In genomic region chr4:134879410-134879981, GRCm38 (mm10) we compare ENCODE assay signal across 8 mouse cellular contexts. TPM values are rescaled to one million over a fixed set of nuclear protein-coding genes. Genes with fewer than 3 reads are reported as not detected.
DNase-seq lines count a peak whose midpoint lies in the region; ATAC-seq lines count a peak whose summit lies in the region.

No protein-coding gene starts in this region.

- no peaks in the 10 kb centered on the region for H3K4me1 ChIP-seq in embryonic facial prominence, embryonic 14.5 days (ENCODE audit: control insufficient read depth, insufficient read depth, low read length)
- H3K4me1 ChIP-seq in heart, embryonic 10.5 days = peaks cover 19% of the 10 kb centered on the region
- H3K4me1 ChIP-seq in kidney, embryonic 14.5 days (ENCODE audit: control insufficient read depth, insufficient read depth, low read length) = peaks cover 8% of the 10 kb centered on the region; the same call in 1 of the 2 replicates
- peaks cover 5% of the 10 kb centered on the region for H3K4me1 ChIP-seq in liver, embryonic 11.5 days (replicated peaks; ENCODE audit: control insufficient read depth, insufficient read depth, low read length)

- 5% methylated on average over 17 of the region's 17 CpGs for WGBS in embryonic facial prominence, embryonic 14.5 days
- 3% methylated on average over 17 of the region's 17 CpGs for WGBS in heart, embryonic 10.5 days
- 4% methylated on average over 17 of the region's 17 CpGs for WGBS in kidney, embryonic 14.5 days
- 10% methylated on average over 17 of the region's 17 CpGs for WGBS in liver, embryonic 11.5 days

- no peaks in the 10 kb centered on the region for H3K9me3 ChIP-seq in embryonic facial prominence, embryonic 14.5 days (ENCODE audit: control insufficient read depth, low read length)
- no peaks in the 10 kb centered on the region for H3K9me3 ChIP-seq in heart, embryonic 10.5 days
- no peaks in the 10 kb centered on the region for H3K9me3 ChIP-seq in kidney, embryonic 14.5 days (ENCODE audit: control insufficient read depth, low read length)
- no peaks in the 10 kb centered on the region for H3K9me3 ChIP-seq in liver, embryonic 11.5 days (ENCODE audit: control insufficient read depth, low read length)

- H3K27ac ChIP-seq in embryonic facial prominence, embryonic 14.5 days (replicated peaks; ENCODE audit: low read depth, low read length) = no peak overlapping the region
- H3K27ac ChIP-seq in heart, embryonic 10.5 days = peak overlapping the region; percentile 37; the same call in 1 of the 2 replicates
- no peak overlapping the region for H3K27ac ChIP-seq in kidney, embryonic 14.5 days (ENCODE audit: low read depth, low read length)
- H3K27ac ChIP-seq in liver, embryonic 11.5 days (ENCODE audit: low read depth, low read length) = no peak overlapping the region

- H3K4me2 ChIP-seq in embryonic facial prominence, embryonic 14.5 days (ENCODE audit: low read depth, low read length) = peak overlapping the region; percentile 70
- H3K4me2 ChIP-seq in kidney, embryonic 14.5 days (replicated peaks; ENCODE audit: low read depth, low read length) = peak overlapping the region; percentile 64
- peak overlapping the region; percentile 71 for H3K4me2 ChIP-seq in liver, embryonic 11.5 days

- no peaks in the 10 kb centered on the region for H3K27me3 ChIP-seq in embryonic facial prominence, embryonic 14.5 days (replicated peaks; ENCODE audit: control insufficient read depth, insufficient read depth, low read length)
- no peaks in the 10 kb centered on the region for H3K27me3 ChIP-seq in heart, embryonic 10.5 days (ENCODE audit: insufficient read depth, poor library complexity, severe bottlenecking)
- H3K27me3 ChIP-seq in kidney, embryonic 14.5 days (ENCODE audit: control insufficient read depth, insufficient read depth, low read length) = no peaks in the 10 kb centered on the region
- no peaks in the 10 kb centered on the region for H3K27me3 ChIP-seq in liver, embryonic 11.5 days (replicated peaks; ENCODE audit: control insufficient read depth, insufficient read depth, low read length)
- no peaks in the 10 kb centered on the region for H3K27me3 ChIP-seq in splenic B cell, adult 2 months (ENCODE audit: control insufficient read depth, insufficient read depth, low read length, poor library complexity, severe bottlenecking)

- peak overlapping the region; percentile 49 for H3K9ac ChIP-seq in embryonic facial prominence, embryonic 14.5 days (ENCODE audit: low read depth, low read length)
- peak overlapping the region; percentile 28; the same call in 1 of the 2 replicates for H3K9ac ChIP-seq in kidney, embryonic 14.5 days (ENCODE audit: low read depth, low read length)
- peak overlapping the region; percentile 20; the same call in 1 of the 2 replicates for H3K9ac ChIP-seq in liver, embryonic 11.5 days (ENCODE audit: low read depth, low read length)

- no peaks in the 10 kb centered on the region for H3K36me3 ChIP-seq in embryonic facial prominence, embryonic 14.5 days (ENCODE audit: control insufficient read depth, insufficient read depth, low read length)
- no peaks in the 10 kb centered on the region for H3K36me3 ChIP-seq in heart, embryonic 10.5 days
- H3K36me3 ChIP-seq in kidney, embryonic 14.5 days (ENCODE audit: control insufficient read depth, insufficient read depth, low read length) = no peaks in the 10 kb centered on the region
- H3K36me3 ChIP-seq in liver, embryonic 11.5 days (ENCODE audit: control insufficient read depth, insufficient read depth, low read length) = peaks cover 3% of the 10 kb centered on the region; the same call in 1 of the 2 replicates
- no peaks in the 10 kb centered on the region for H3K36me3 ChIP-seq in splenic B cell, adult 2 months (ENCODE audit: control insufficient read depth, insufficient read depth, low read length, poor library complexity, severe bottlenecking)

- peak overlapping the region; percentile 38 for H3K4me3 ChIP-seq in embryonic facial prominence, embryonic 14.5 days (ENCODE audit: low read depth, low read length)
- peak overlapping the region; percentile 55 for H3K4me3 ChIP-seq in heart, embryonic 10.5 days
- H3K4me3 ChIP-seq in kidney, embryonic 14.5 days (ENCODE audit: low read length) = peak overlapping the region; percentile 34
- peak overlapping the region; percentile 20 for H3K4me3 ChIP-seq in liver, embryonic 11.5 days (ENCODE audit: low read depth, low read length)

- peak; percentile 76 for DNase-seq in 416B (ENCODE audit: low read depth)
- DNase-seq in adrenal gland, postnatal 36 days = peak; percentile 72 to 84
- DNase-seq in embryonic facial prominence, embryonic 14.5 days (ENCODE audit: low spot score) = peak; percentile 79
- DNase-seq in heart, embryonic 10.5 days (ENCODE audit: low spot score) = peak; percentile 88
- DNase-seq in liver, embryonic 11.5 days (ENCODE audit: low spot score) = peak; percentile 69
- DNase-seq in naive thymus-derived CD4-positive, alpha-beta T cell, adult 2 months (ENCODE audit: low read depth) = peak; percentile 83
- peak; percentile 82 for DNase-seq in splenic B cell, adult 2 months (ENCODE audit: low read depth, low spot score)

- peak; percentile 42; the same call in 1 of the 2 replicates for ATAC-seq in embryonic facial prominence, embryonic 14.5 days (ENCODE audit: low read depth)
- 0 out of 2 replicates have a peak, but pooled peaks have one; percentile 24 for ATAC-seq in kidney, embryonic 14.5 days (ENCODE audit: low FRiP score, low TSS enrichment)
- 0 out of 2 replicates have a peak, but pooled peaks have one; percentile 24 for ATAC-seq in liver, embryonic 11.5 days (replicated peaks; ENCODE audit: low FRiP score)

RNA-seq across cellular contexts. Expression of gene Rhd, which starts 15.2 kb away (rescaled TPM):
- total RNA-seq in adrenal gland, postnatal 36 days (2021) = under 1 TPM in 1 of 2 experiments, not detected in 1; 0.89 TPM
- 3.0 and 4.3 TPM in 2 replicates for polyA plus RNA-seq in embryonic facial prominence, embryonic 14.5 days (2014; fragmentation: Nextera tagmentation; extraction: Ambion mirVana)
- polyA plus RNA-seq in heart, embryonic 10.5 days (2016; fragmentation: Nextera tagmentation; extraction: Ambion mirVana) = 24.2 and 38.7 TPM in 2 replicates
- 1.1 and 1.2 TPM in 2 replicates for polyA plus RNA-seq in kidney, embryonic 14.5 days (2014; fragmentation: Nextera tagmentation; extraction: Ambion mirVana)
- 213 and 235 TPM in 2 replicates for polyA plus RNA-seq in liver, embryonic 11.5 days (2014; fragmentation: Nextera tagmentation; extraction: Ambion mirVana)

RNA-seq across cellular contexts. Expression of gene Maco1, which starts 26.4 kb away (rescaled TPM):
- total RNA-seq in adrenal gland, postnatal 36 days (2021) = 10 to 100 TPM; 37.3 to 39.0 TPM
- polyA plus RNA-seq in embryonic facial prominence, embryonic 14.5 days (2014; fragmentation: Nextera tagmentation; extraction: Ambion mirVana) = 37.1 and 41.1 TPM in 2 replicates
- polyA plus RNA-seq in heart, embryonic 10.5 days (2016; fragmentation: Nextera tagmentation; extraction: Ambion mirVana) = 21.7 and 31.4 TPM in 2 replicates
- 40.8 and 43.5 TPM in 2 replicates for polyA plus RNA-seq in kidney, embryonic 14.5 days (2014; fragmentation: Nextera tagmentation; extraction: Ambion mirVana)
- 26.3 and 28.3 TPM in 2 replicates for polyA plus RNA-seq in liver, embryonic 11.5 days (2014; fragmentation: Nextera tagmentation; extraction: Ambion mirVana)

RNA-seq across cellular contexts. Expression of gene Tmem50a, which starts 35.3 kb away (rescaled TPM):
- 100 to 1,000 TPM; 229 to 405 TPM for total RNA-seq in adrenal gland, postnatal 36 days (2021)
- polyA plus RNA-seq in embryonic facial prominence, embryonic 14.5 days (2014; fragmentation: Nextera tagmentation; extraction: Ambion mirVana) = 140 and 144 TPM in 2 replicates
- 129 and 131 TPM in 2 replicates for polyA plus RNA-seq in heart, embryonic 10.5 days (2016; fragmentation: Nextera tagmentation; extraction: Ambion mirVana)
- 156 and 163 TPM in 2 replicates for polyA plus RNA-seq in kidney, embryonic 14.5 days (2014; fragmentation: Nextera tagmentation; extraction: Ambion mirVana)
- 129 and 131 TPM in 2 replicates for polyA plus RNA-seq in liver, embryonic 11.5 days (2014; fragmentation: Nextera tagmentation; extraction: Ambion mirVana)

RNA-seq across cellular contexts. Expression of gene Rsrp1, which starts 43.9 kb away (rescaled TPM):
- total RNA-seq in adrenal gland, postnatal 36 days (2021) = 100 to 1,000 TPM; 378 to 436 TPM
- polyA plus RNA-seq in embryonic facial prominence, embryonic 14.5 days (2014; fragmentation: Nextera tagmentation; extraction: Ambion mirVana) = 349 and 369 TPM in 2 replicates
- polyA plus RNA-seq in heart, embryonic 10.5 days (2016; fragmentation: Nextera tagmentation; extraction: Ambion mirVana) = 329 and 376 TPM in 2 replicates
- 339 and 370 TPM in 2 replicates for polyA plus RNA-seq in kidney, embryonic 14.5 days (2014; fragmentation: Nextera tagmentation; extraction: Ambion mirVana)
- polyA plus RNA-seq in liver, embryonic 11.5 days (2014; fragmentation: Nextera tagmentation; extraction: Ambion mirVana) = 360 and 390 TPM in 2 replicates

RNA-seq across cellular contexts. Expression of gene Syf2, which starts 51.2 kb away (rescaled TPM):
- total RNA-seq in adrenal gland, postnatal 36 days (2021) = 100 to 1,000 TPM in 1 of 2 experiments, 10 to 100 TPM in 1; 84.2 to 102 TPM
- 59.7 and 60.0 TPM in 2 replicates for polyA plus RNA-seq in embryonic facial prominence, embryonic 14.5 days (2014; fragmentation: Nextera tagmentation; extraction: Ambion mirVana)
- polyA plus RNA-seq in heart, embryonic 10.5 days (2016; fragmentation: Nextera tagmentation; extraction: Ambion mirVana) = 52.3 and 63.0 TPM in 2 replicates
- polyA plus RNA-seq in kidney, embryonic 14.5 days (2014; fragmentation: Nextera tagmentation; extraction: Ambion mirVana) = 77.3 and 90.1 TPM in 2 replicates
- 83.9 and 89.4 TPM in 2 replicates for polyA plus RNA-seq in liver, embryonic 11.5 days (2014; fragmentation: Nextera tagmentation; extraction: Ambion mirVana)
